Mouse (Mus musculus) cerebellum, postnatal 4 days (tissue): ENCODE data around the gene Hoxc12.

Experiments
- DNase-seq, 2 experiments: peaks; one replicate each; pipeline ENCODE4 v3.0.0; 2022; ENCODE audit warnings: low spot score in 2 of 2, mixed read lengths in 1 of 2

The Hoxc12 gene

GRCm38 (mm10) chr15:102980912-102981311 lies 44.4 kb downstream of the Hoxc12 start:
- DNase-seq = no peak

- DNase-seq = no peak
Observed at GRCm38 (mm10) chr15:102981379-102982288, 45.1 kb downstream of the Hoxc12 start.

DNA sequence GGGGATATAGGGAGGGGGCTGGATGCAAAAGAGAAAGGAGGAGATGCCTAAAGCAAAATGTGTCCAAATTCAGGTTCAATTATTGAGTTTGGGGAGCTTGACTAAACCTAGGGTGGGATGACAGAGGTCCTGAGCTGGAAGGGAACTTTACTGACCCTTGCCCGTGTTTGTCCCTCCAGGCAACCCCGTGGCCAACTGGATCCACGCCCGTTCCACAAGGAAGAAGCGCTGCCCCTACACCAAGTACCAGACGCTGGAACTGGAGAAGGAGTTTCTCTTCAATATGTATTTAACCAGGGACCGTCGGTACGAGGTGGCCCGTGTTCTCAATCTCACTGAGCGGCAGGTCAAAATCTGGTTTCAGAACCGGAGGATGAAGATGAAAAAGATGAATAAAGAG lies 47.2 kb downstream of the Hoxc12 start:
- no peak for DNase-seq

DNA sequence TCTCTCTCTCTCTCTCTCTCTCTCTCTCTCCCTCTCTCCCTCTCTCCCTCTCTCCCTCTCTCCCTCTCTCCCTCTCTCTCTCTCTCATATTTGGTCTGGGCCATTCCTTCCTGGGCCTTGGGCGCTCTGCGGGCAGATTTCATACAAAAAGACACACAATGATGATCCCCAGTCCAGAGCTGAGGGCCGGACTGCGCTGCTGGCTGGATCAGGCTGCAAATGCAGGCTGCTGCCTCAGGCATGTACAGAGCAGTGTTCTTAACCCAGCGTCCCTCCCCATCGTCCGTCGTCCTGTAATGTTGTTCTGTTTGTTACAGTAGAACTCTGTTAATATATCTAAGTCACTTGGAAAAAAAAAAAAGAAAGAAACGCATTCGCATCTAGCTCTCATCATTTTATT lies 48.0 kb downstream of the Hoxc12 start:
- no peak for DNase-seq

DNA sequence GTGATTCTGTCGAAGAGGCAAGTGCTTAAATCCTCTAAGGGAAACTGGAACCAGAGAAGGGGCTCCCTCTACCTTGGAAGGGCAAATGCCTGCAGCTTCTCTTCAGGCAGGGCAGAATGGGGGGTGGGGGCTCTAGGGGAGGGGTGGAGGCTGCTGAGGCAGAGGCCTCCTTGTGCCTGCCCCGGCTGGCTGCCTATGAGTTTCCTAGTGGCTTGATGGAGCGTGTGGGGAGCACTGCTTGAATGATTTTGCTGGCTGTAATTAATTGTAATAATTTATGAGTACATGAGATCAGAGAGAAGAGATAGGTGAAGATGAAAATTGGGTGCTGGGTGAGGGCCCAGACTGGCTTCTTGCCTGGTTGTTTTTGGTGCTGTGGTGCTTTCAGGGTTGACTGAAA lies 48.4 kb downstream of the Hoxc12 start:
- no peak for DNase-seq

GRCm38 (mm10) chr15:102987124-102987833 lies 50.7 kb downstream of the Hoxc12 start:
- peak; percentile 89 to 95 for DNase-seq

DNA sequence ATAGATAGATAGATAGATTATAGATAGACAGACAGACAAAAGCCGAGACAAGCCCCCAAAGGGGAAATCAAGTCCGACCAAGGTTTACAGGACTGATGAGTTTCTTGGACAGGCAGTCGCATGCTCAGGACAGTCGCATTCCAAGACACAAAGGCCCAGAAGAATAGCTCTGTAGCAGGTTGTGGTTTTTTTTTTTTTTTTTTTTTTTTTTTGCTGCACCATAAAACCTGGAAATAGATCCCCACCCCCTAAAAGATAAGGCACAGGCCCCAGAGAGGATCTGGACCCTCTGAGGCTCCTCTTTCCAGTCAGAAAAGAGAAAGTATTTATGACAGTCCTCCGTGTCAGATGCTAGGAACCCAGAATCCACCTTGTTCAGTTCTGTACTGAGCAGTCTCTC lies 51.5 kb downstream of the Hoxc12 start:
- DNase-seq = no peak
